Mouse (Mus musculus): Measurements from ENCODE around the gene Ikzf3. TPM values are rescaled to one million over a fixed set of nuclear protein-coding genes. Genes with fewer than 3 reads are reported as not detected.

The Ikzf3 gene
- polyA plus RNA-seq, 2 experiments, result 0.23 to 0.45 TPM

DNA sequence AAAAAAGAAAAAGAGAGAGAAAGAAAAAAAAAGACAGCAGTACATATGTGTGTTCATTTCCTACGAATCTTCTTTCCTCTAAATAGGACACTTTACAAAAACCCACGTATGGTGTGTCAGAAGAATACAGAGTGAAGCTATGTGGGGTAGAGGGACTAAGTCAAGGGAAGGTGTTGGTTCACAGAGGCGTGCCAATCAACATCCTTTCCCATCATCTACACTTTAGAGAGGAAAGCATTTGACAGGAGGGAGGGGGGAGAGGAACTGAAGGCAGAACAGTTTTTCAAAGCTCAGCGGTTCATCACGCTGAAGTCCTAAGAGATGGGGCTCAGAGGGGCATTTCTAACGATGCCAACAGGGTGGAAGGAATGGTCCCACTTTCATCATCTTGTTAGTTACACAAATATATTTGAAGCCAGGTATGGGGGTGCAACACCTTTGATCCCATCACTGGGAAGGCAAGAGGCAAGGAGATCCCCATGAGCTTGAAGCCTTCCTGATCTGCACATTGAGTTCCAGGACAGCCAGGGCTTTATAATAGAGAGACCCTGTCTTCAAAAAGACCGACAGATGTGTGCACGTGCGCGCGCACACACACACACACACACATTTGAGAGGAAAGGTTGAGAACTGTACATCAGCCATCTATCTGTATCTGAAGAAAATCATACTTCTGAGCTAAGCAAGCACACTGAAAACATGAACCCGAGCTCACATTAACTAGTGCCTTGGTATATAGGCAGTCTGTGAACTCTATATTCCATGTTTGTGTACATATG is 887 bp upstream of the Ikzf3 start:
- no peak overlapping the region for H3K4me3 ChIP-seq (replicated peaks; ENCODE audit: low read length)
- WGBS, result 41% methylated on average over 12 of the region's 12 CpGs

DNA sequence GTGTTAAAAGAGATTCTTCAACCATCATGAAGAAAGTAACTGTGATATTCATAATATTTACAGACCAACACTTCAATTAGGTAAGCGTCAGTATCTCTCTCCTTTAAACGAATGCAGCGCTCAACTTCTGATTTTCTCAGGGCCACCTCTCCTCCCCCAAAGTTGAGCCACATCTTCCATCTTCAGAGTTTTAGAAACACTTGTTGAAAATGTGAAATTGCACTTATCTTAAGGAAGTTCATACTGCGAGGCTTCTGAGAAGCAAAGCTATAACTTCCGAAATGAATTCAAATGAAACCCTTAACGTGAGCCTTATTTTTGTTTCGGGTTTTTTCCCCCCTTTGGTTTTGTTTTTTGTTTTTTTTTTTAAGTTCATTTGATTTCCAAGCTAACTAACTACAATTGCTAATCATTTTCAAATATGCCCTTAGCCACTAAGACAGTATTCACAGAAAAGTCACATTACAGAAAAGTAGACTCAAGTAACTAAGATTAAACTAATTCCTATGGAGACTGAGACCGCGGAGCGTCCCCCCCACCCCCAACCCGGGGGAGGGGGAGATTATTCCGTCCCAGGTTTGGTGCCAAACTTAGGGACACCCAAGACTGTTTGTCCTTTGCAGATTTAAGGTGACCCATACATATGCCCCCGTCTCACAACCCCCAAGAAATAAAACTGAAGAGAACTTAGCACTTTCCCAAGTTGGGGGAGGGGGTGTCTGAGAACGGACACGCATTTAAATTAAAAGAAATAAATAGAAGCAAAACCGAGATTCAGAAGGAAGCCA is 747 bp downstream of the Ikzf3 start:
- H3K4me1 ChIP-seq (ENCODE audit: control insufficient read depth, insufficient read depth, low read length), result no peaks in the 10 kb centered on the region
- peak overlapping the region; percentile 93 for H3K4me2 ChIP-seq (replicated peaks; ENCODE audit: low read depth, low read length, severe bottlenecking)
- no peaks in the 10 kb centered on the region for H3K9me3 ChIP-seq (ENCODE audit: control insufficient read depth, low read length)
- peak overlapping the region; percentile 46 for H3K4me3 ChIP-seq (replicated peaks; ENCODE audit: low read length)
- H3K27ac ChIP-seq (replicated peaks; ENCODE audit: low read depth, low read length), result no peak overlapping the region
- H3K36me3 ChIP-seq (ENCODE audit: control insufficient read depth, insufficient read depth, low read length), result no peaks in the 10 kb centered on the region
- ATAC-seq (ENCODE audit: low FRiP score, low read depth) (no peak), DNase-seq (ENCODE audit: low spot score) (no peak)
- peaks cover 68% of the 10 kb centered on the region for H3K27me3 ChIP-seq (ENCODE audit: control insufficient read depth, insufficient read depth, low read length)
- 4% methylated on average over 16 of the region's 16 CpGs for WGBS
- H3K9ac ChIP-seq (ENCODE audit: low read depth, low read length, severe bottlenecking), result peak overlapping the region; percentile 47; the same call in 1 of the 2 replicates
- TF ChIP-seq POLR2A (IDR thresholded peaks at IDR 0.05; ENCODE audit: borderline replicate concordance, extremely low read depth, insufficient read depth, insufficient read length), result no peak

More for the DNA sequence above, 887 bp upstream of the Ikzf3 start:
- H3K27ac ChIP-seq (replicated peaks; ENCODE audit: low read depth, low read length), result no peak overlapping the region
- peaks cover 66% of the 10 kb centered on the region for H3K27me3 ChIP-seq (ENCODE audit: control insufficient read depth, insufficient read depth, low read length)
- H3K9me3 ChIP-seq (ENCODE audit: control insufficient read depth, low read length), result no peaks in the 10 kb centered on the region
- TF ChIP-seq POLR2A (IDR thresholded peaks at IDR 0.05; ENCODE audit: borderline replicate concordance, extremely low read depth, insufficient read depth, insufficient read length), result no peak
- DNase-seq (ENCODE audit: low spot score) (no peak), ATAC-seq (ENCODE audit: low FRiP score, low read depth) (no peak)
- H3K4me1 ChIP-seq (ENCODE audit: control insufficient read depth, insufficient read depth, low read length), result peaks cover 5% of the 10 kb centered on the region; the same call in 1 of the 2 replicates
- no peak overlapping the region for H3K4me2 ChIP-seq (replicated peaks; ENCODE audit: low read depth, low read length, severe bottlenecking)
- no peak overlapping the region for H3K9ac ChIP-seq (ENCODE audit: low read depth, low read length, severe bottlenecking)
- H3K36me3 ChIP-seq (ENCODE audit: control insufficient read depth, insufficient read depth, low read length), result no peaks in the 10 kb centered on the region

DNA sequence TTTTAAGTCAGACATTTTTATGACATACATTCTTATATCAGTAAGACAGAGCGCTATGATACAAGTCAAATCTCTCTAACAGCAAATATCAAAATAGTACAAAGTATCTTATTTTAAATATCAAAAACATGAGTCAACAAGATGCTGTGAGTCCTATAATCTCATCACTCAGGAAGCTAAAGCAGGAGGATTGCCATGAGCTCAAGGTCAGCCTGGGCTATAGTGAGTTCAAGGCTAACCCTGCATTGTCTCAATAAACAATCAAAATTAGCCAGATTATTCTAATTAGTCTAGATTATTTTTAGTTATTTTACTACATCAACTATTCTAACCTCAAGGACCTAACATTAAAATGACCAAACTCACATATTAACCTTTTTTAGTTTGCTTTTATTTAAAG is 2.4 kb downstream of the Ikzf3 start:
- WGBS, result 89% methylated on average over 1 of the region's 1 CpGs
- TF ChIP-seq POLR2A (IDR thresholded peaks at IDR 0.05; ENCODE audit: borderline replicate concordance, extremely low read depth, insufficient read depth, insufficient read length), result no peak
- no peak overlapping the region for H3K9ac ChIP-seq (ENCODE audit: low read depth, low read length, severe bottlenecking)
- no peak overlapping the region for H3K27ac ChIP-seq (replicated peaks; ENCODE audit: low read depth, low read length)
- H3K9me3 ChIP-seq (ENCODE audit: control insufficient read depth, low read length), result no peaks in the 10 kb centered on the region
- peaks cover 53% of the 10 kb centered on the region for H3K27me3 ChIP-seq (ENCODE audit: control insufficient read depth, insufficient read depth, low read length)
- H3K36me3 ChIP-seq (ENCODE audit: control insufficient read depth, insufficient read depth, low read length), result no peaks in the 10 kb centered on the region
- DNase-seq (ENCODE audit: low spot score) (no peak), ATAC-seq (ENCODE audit: low FRiP score, low read depth) (no peak)
- H3K4me1 ChIP-seq (ENCODE audit: control insufficient read depth, insufficient read depth, low read length), result no peaks in the 10 kb centered on the region
- no peak overlapping the region for H3K4me3 ChIP-seq (replicated peaks; ENCODE audit: low read length)
- no peak overlapping the region for H3K4me2 ChIP-seq (replicated peaks; ENCODE audit: low read depth, low read length, severe bottlenecking)

DNA sequence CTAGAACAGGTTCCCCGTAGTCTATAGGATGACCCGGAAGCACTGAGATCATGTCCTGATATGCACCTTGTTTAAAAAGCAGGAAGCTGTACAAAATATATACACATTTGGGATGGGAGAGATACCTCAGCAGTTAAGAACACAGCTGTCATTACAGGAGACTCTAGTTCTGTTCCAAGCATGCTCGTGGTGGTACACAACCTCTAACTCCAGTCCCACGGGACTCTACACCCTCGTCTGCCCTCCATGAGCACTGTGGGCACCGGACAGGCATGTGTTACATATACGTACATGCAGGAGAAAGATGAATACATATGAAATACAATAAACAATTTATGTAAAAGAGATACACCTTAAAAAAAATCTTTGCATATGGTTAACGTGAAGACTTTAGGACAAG is 3.3 kb downstream of the Ikzf3 start:
- Histone ChIP-seq H3K4me2 (replicated peaks; ENCODE audit: low read depth, low read length, severe bottlenecking) (no peak overlapping the region), H3K27me3 (ENCODE audit: control insufficient read depth, insufficient read depth, low read length) (peaks cover 47% of the 10 kb centered on the region), H3K36me3 (ENCODE audit: control insufficient read depth, insufficient read depth, low read length) (no peaks in the 10 kb centered on the region), H3K4me3 (replicated peaks; ENCODE audit: low read length) (no peak overlapping the region), H3K27ac (replicated peaks; ENCODE audit: low read depth, low read length) (no peak overlapping the region), H3K9ac (ENCODE audit: low read depth, low read length, severe bottlenecking) (no peak overlapping the region), H3K4me1 (ENCODE audit: control insufficient read depth, insufficient read depth, low read length) (no peaks in the 10 kb centered on the region), H3K9me3 (ENCODE audit: control insufficient read depth, low read length) (no peaks in the 10 kb centered on the region)
- ATAC-seq (ENCODE audit: low FRiP score, low read depth) (no peak), DNase-seq (ENCODE audit: low spot score) (no peak)
- no peak for TF ChIP-seq POLR2A (IDR thresholded peaks at IDR 0.05; ENCODE audit: borderline replicate concordance, extremely low read depth, insufficient read depth, insufficient read length)
- WGBS, result 69% methylated on average over 8 of the region's 8 CpGs

DNA sequence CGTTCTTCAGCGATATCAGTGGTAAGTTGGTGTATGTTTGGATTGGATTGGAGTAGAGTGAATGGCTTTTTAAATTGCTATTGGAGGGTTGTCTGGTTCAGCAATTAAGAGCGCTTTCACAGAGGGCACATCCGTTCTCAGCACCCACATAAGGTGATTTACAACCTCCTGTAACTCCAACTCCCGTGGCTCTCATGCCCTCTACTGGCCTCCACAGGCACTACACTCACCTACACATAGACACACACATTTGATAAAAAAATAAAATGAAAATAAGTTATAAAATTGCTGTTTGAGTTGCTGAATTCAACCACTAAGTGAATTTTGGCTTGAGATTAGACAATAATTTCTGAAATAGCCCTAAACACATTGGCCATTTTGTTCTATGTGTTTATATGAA is 5.5 kb downstream of the Ikzf3 start:
- H3K4me2 ChIP-seq (replicated peaks; ENCODE audit: low read depth, low read length, severe bottlenecking), result no peak overlapping the region
- H3K9me3 ChIP-seq (ENCODE audit: control insufficient read depth, low read length), result no peaks in the 10 kb centered on the region
- DNase-seq (ENCODE audit: low spot score) (no peak), ATAC-seq (ENCODE audit: low FRiP score, low read depth) (no peak)
- no peak overlapping the region for H3K27ac ChIP-seq (replicated peaks; ENCODE audit: low read depth, low read length)
- 75% methylated on average over 5 of the region's 5 CpGs for WGBS
- no peaks in the 10 kb centered on the region for H3K4me1 ChIP-seq (ENCODE audit: control insufficient read depth, insufficient read depth, low read length)
- no peak overlapping the region for H3K9ac ChIP-seq (ENCODE audit: low read depth, low read length, severe bottlenecking)
- no peaks in the 10 kb centered on the region for H3K36me3 ChIP-seq (ENCODE audit: control insufficient read depth, insufficient read depth, low read length)
- H3K4me3 ChIP-seq (replicated peaks; ENCODE audit: low read length), result no peak overlapping the region
- peaks cover 24% of the 10 kb centered on the region for H3K27me3 ChIP-seq (ENCODE audit: control insufficient read depth, insufficient read depth, low read length)
- TF ChIP-seq POLR2A (IDR thresholded peaks at IDR 0.05; ENCODE audit: borderline replicate concordance, extremely low read depth, insufficient read depth, insufficient read length), result no peak
